12 mouse cellular contexts compared by ENCODE assay signal in the genomic region with DNA sequence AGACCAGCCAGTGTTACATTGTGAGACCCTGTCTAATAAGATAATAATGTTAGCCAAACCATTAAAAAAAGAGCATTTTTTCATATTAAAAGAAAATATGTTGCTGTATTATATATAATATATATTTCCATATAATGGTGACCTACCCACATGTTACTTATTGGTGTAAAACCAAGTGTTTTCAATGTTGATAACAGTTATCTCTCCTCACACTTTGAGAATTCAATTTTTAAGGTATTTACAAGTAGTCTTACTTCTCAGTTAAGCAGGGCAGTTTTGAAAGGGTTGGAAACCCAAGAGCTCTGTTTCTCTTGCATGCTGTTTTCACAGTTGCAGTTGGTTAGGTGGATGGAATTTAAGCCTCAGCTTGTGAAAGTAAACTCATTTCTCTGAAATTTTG. TPM values are rescaled to one million over a fixed set of nuclear protein-coding genes. Genes with fewer than 3 reads are reported as not detected.
DNase-seq lines count a peak whose midpoint lies in the region; ATAC-seq lines count a peak whose summit lies in the region.
"Had no signal": no experiment of that assay in that cellular context is flagged by ENCODE, and none has a peak within 500 bp of the region (broad histone marks: within the 10 kb centered on the region; RNA-seq: fewer than 3 reads in every experiment).

No protein-coding gene starts in this region.

- H3K27ac ChIP-seq in heart, embryonic 13.5 days (replicated peaks) = no peak overlapping the region
- H3K27ac ChIP-seq in neural tube, embryonic 12.5 days = no peak overlapping the region
- no peak overlapping the region for H3K27ac ChIP-seq in limb, embryonic 15.5 days
- H3K27ac ChIP-seq: left cerebral cortex, adult 2 months had no signal

- H3K9ac ChIP-seq in heart, embryonic 13.5 days = 0 out of 2 replicates have a peak overlapping the region, but pooled peaks have one; percentile 86
- no peak overlapping the region for H3K9ac ChIP-seq in neural tube, embryonic 12.5 days
- H3K9ac ChIP-seq in limb, embryonic 15.5 days = no peak overlapping the region

- peak overlapping the region; percentile 78 for H3K4me3 ChIP-seq in heart, embryonic 13.5 days
- no peak overlapping the region for H3K4me3 ChIP-seq in neural tube, embryonic 12.5 days
- peak overlapping the region; percentile 94; the same call in 1 of the 2 replicates for H3K4me3 ChIP-seq in limb, embryonic 15.5 days

- ATAC-seq in heart, embryonic 13.5 days (ENCODE audit: extremely low read depth, insufficient number of reproducible peaks, low FRiP score, low TSS enrichment) = no peak
- no peak for ATAC-seq in neural tube, embryonic 12.5 days (ENCODE audit: low FRiP score, low read depth)
- ATAC-seq in limb, embryonic 15.5 days (ENCODE audit: insufficient number of reproducible peaks, low FRiP score, low TSS enrichment, low read depth) = no peak

- peaks cover 11% of the 10 kb centered on the region for H3K4me1 ChIP-seq in heart, embryonic 13.5 days
- peaks cover 3% of the 10 kb centered on the region; the same call in 1 of the 2 replicates for H3K4me1 ChIP-seq in neural tube, embryonic 12.5 days
- peaks cover 7% of the 10 kb centered on the region for H3K4me1 ChIP-seq in limb, embryonic 15.5 days

- H3K36me3 ChIP-seq in heart, embryonic 13.5 days = peaks cover 7% of the 10 kb centered on the region; the same call in 1 of the 2 replicates
- no peaks in the 10 kb centered on the region for H3K36me3 ChIP-seq in neural tube, embryonic 12.5 days
- 0 out of 2 replicates have a peak, but pooled peaks cover 7% of the 10 kb centered on the region for H3K36me3 ChIP-seq in limb, embryonic 15.5 days

- peak overlapping the region; percentile 77 for H3K4me2 ChIP-seq in heart, embryonic 13.5 days
- peak overlapping the region; percentile 73 for H3K4me2 ChIP-seq in neural tube, embryonic 12.5 days (replicated peaks)
- peak overlapping the region; percentile 66; the same call in 1 of the 2 replicates for H3K4me2 ChIP-seq in limb, embryonic 15.5 days

- no peaks in the 10 kb centered on the region for H3K9me3 ChIP-seq in heart, embryonic 13.5 days
- H3K9me3 ChIP-seq in neural tube, embryonic 12.5 days = no peaks in the 10 kb centered on the region
- H3K9me3 ChIP-seq in limb, embryonic 15.5 days = no peaks in the 10 kb centered on the region

- no peak for DNase-seq in heart, adult 11 months
- no peak for DNase-seq in neural tube, embryonic 10.5 days (ENCODE audit: extremely low spot score, low spot score)
- DNase-seq in cerebellum, adult 11 months = no peak
- DNase-seq in ovary, postnatal 14 days (ENCODE audit: low spot score) = no peak
- no peak for DNase-seq in cerebellum, adult 18-20 months
- DNase-seq: heart, adult 2 months had no signal

- H3K27me3 ChIP-seq in heart, embryonic 13.5 days (replicated peaks) = no peaks in the 10 kb centered on the region; the same call in 1 of the 2 replicates
- H3K27me3 ChIP-seq in neural tube, embryonic 12.5 days (replicated peaks) = no peaks in the 10 kb centered on the region
- no peaks in the 10 kb centered on the region for H3K27me3 ChIP-seq in limb, embryonic 15.5 days

RNA-seq across cellular contexts. Expression of a gene that starts 1.4 kb away (rescaled TPM):
- polyA plus RNA-seq in heart, embryonic 13.5 days (2015; fragmentation: Nextera tagmentation; extraction: Ambion mirVana) = 21.2 and 22.6 TPM in 2 replicates
- 19.3 and 20.1 TPM in 2 replicates for polyA plus RNA-seq in neural tube, embryonic 12.5 days (2016; fragmentation: Nextera tagmentation; extraction: Ambion mirVana)
- polyA plus RNA-seq in limb, embryonic 15.5 days (2015; fragmentation: Nextera tagmentation; extraction: Ambion mirVana) = 30.3 and 34.0 TPM in 2 replicates

RNA-seq across cellular contexts. Expression of a gene that starts 11.5 kb away (rescaled TPM):
- polyA plus RNA-seq in heart, embryonic 13.5 days (2015; fragmentation: Nextera tagmentation; extraction: Ambion mirVana) = not detected in 2 replicates
- polyA plus RNA-seq in neural tube, embryonic 12.5 days (2016; fragmentation: Nextera tagmentation; extraction: Ambion mirVana) = not detected in 2 replicates
- polyA plus RNA-seq in limb, embryonic 15.5 days (2015; fragmentation: Nextera tagmentation; extraction: Ambion mirVana) = 21.3 and 22.3 TPM in 2 replicates
- polyA plus RNA-seq: embryonic facial prominence, embryonic 11.5 days; heart, adult 2 months; small intestine, adult 2 months had no signal

Comparison
In these comparisons a context has a peak if more than half of its experiments do, and no peak if none do; other contexts are left out.
1. RNA of a gene that starts 11.5 kb away (polyA plus RNA-seq): 21.3 to 22.3 TPM in limb, embryonic 15.5 days; not detected in heart, embryonic 13.5 days and not detected in neural tube, embryonic 12.5 days; every median in the first group is over 10 times any median in the second.
2. Peak in every context shown above with its lines, with median percentiles within 50 percentile points of each other: H3K4me2 ChIP-seq.